Mouse (Mus musculus) adipocyte (in vitro differentiated cells): ENCODE measurements around the gene Gng7.

Source experiments
- DNase-seq: peaks from one replicate; pipeline ENCODE4 v3.0.0-alpha.2; 2016; ENCODE audit warnings: low spot score

The Gng7 gene

DNA sequence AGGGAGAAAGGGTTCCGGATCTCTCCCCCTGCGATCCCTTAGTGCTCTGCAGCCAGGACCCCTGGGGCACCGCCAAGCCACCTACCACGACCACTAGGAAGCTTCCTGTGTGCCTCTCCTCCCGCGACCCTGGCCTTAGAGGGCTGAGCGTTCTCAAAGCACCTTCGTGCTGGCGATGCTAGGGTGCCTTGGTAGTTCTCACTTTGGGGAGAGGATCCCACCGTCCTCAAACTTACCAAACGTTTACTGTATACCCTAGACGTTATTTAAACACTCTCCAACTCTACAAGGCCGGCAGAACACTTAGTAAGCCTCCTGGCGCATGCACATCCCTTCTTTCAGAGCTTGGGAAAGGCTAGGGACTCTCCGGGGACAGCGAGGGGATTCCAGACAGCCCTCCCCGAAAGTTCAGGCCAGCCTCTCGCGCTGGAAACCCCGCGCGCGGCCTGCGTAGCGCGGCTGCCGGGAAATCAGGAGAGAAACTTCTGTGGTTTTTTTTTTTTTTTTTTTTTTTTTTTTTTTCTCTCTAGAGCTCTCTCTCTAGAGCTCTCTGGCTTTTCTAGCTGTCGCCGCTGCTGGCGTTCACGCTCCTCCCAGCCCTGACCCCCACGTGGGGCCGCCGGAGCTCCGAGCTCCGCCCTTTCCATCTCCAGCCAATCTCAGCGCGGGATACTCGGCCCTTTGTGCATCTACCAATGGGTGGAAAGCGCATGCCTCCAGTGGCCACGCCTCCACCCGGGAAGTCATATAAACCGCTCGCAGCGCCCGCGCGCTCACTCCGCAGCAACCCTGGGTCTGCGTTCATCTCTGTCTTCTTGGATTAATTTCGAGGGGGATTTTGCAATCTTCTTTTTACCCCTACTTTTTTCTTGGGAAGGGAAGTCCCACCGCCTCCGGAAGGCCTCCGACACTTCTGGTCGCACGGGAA is 85.2 kb downstream of the Gng7 start, which contains the start of gene Gadd45b:
Gene Gadd45b, plus strand, starts transcription at position 775 of the 928 bp plus-strand sequence.
- DNase-seq, result peak; percentile 98

DNA sequence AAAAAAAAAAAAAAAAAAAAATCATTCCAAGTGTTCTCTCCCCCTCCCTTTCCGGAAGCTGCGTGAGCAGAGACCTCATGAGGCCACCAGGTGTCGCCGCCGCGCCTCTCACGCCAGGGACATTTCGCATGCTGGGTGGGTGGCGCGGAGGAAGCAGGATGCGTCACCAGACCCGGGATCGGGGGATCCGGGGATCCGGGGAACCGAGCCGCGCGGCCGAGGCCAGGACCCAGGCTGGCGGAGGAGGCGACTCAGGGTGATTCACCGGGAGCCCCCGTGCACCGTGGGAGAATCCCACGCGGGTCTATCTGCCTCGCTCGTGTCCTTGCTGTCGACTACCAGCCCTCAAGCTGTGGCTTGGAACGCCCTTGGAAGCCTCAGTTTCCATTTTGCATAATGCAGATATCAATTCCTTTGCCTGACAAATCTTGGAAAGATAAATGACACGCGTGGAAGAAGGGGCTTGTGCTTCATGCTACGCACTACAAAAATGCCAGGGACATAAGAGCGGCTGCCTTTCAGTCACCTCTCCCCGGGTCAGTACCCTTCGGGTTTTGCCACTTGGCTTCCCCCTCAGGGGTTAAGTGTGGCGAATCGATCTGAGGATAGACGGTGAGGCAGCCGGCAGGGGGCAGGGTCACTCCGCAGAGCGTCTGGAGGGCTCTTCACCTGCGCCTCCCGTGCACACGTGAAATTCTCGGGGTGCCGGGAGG is 86.0 kb downstream of the Gng7 start:
- DNase-seq, result peak; percentile 85

DNA sequence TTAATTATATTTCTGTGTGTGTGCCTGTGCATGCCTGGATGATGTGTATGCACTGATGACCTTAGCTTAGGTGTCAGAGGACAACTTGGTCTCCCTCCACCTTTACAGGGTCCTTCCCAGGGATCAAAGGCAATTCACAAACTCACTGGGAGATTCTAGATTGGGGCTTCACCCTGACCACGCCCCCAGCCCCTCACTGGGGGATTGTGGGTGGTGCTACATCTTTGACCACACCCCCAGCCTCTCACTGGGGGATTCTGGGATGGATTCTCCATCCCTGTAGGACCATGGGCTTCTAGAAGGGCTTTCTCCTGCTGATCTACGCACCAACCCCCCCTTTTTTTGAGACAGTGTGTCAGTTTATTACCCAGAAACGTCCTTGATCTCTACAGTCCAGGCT is 89.3 kb downstream of the Gng7 start:
- DNase-seq, result no peak

DNA sequence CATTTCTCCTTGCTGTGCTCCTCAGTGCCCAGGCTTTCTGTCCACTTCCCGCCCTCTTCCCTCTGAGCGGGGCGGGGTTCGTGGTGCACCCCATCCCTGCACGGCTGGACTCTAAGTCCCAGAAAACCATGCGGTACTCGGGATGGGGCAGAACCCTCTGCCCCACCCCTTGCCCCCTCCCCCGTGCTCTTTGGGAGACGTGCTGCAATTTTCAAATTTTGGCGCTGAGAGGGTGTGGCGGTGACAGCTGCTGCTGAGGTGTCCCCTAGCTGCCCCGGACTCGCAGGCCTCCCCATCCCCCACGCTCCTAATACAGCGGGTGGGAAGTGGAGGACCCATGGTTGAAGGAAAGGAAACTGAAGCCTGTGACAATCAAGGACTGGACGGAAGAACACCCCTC is 92.8 kb downstream of the Gng7 start:
- DNase-seq, result no peak

DNA sequence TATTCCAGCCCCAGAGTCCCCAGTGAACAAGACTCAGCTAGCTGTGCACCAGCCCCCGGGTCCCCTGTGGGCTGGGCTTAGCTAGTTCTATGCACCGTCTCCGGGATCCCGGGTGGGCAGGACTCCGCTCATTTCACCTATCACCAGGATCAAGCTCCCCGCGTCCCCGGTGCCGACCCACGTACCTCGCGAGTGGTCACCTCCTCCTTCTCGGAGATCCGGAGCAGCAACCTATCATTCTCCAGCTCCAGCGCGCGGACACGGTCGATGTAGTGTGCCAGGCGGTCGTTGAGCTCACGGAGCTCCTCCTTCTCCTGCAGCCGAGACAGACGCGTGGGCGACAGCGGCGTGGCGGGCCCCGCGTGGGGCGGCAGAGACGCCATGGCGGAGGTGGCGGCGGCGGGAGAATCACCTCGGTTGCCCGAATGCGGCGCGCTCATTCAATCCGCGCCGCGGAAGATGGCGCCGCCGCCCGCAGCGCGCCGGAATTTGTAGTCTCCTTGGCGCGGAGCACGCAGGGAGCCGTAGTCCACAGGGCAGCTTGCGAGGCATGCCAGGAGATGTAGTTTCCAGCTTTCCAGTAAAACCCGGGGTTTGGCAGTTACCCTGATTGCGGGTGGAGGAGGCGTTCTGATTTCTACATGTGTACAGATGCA is 96.8 kb downstream of the Gng7 start, which contains the start of gene Lmnb2:
Gene Lmnb2, minus strand, starts transcription at position 467 of the 656 bp plus-strand sequence.
- peak; percentile 73 for DNase-seq

DNA sequence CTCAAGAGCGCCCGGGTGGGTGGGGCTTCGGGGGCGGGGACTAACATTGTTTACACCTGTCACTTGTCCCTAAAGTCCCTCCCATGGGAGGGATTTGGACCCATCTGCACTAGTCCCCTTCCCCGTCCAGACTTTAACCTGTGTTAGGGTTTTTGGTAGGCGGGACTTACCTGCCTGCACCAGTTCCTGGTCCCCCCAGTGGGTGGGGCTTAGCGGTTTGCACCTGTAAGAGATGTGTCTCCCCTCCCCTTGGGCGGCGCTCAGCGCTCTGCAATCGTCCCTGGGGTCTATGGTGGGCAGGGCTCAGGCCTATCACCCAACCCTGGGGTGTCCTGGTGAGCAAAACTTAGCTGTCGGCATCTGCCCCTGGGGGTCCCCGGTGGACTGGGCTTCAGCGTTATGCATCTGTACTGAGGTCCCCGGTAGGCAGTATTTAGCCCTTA is 97.4 kb downstream of the Gng7 start:
- DNase-seq, result no peak

DNA sequence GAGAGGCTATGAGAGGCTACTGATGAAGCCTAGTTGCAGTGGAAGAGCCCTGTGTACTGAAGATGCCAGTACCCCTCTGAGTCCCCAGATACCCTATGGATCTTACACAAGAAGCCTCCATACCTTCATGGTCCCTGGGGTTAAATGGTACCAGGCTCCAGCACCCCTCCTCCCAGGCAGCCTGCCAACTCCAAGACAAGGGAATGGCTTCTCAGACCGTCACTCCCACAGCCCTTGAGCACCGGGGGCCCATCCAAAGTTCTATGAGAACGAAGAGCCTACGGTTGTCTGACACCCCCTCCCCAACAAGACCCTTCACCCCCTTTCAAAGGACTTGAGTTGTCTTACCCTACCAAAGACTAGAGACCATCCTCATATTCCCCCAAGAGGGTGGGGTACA is 99.0 kb downstream of the Gng7 start:
- DNase-seq, result no peak

DNA sequence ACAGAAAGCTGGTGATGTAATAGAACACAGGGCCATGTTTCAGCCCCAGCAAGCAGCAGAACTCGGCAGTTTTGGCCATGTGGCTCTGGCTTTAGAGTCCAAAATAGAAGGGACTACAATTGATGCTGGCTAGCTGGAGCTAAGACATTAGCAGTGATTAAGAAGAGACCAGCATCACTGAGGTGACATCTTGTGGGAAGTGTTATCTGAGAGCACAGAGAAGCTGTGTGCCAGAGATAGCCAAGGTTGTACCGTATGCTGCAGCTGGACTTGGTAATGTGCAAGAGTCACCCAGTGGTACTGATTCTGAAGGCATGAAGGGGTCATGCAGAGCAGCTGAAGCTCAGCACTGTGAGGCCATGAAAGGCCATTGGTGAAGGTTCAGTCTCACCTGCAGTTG is 99.5 kb downstream of the Gng7 start:
- no peak for DNase-seq

DNA sequence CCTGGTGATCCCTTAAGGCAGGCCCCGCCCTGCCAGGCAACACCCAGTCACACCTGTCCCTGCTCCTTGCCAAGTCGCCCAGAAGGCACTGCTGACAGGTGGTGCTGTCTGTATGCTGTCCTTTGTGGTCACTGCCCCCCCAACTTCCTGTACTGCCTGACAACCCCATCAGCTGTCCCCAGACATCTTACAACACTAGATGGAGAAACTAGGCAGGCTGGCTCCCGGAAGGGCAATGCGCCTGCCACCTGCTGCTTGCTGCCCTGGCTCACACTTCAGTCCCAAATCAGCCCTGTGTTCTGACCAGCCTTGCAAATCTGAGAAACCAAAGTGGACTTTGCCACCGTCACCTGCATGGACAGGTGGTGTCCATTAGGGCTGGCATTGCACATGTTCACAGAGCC is 100.5 kb downstream of the Gng7 start:
- DNase-seq, result no peak

DNA sequence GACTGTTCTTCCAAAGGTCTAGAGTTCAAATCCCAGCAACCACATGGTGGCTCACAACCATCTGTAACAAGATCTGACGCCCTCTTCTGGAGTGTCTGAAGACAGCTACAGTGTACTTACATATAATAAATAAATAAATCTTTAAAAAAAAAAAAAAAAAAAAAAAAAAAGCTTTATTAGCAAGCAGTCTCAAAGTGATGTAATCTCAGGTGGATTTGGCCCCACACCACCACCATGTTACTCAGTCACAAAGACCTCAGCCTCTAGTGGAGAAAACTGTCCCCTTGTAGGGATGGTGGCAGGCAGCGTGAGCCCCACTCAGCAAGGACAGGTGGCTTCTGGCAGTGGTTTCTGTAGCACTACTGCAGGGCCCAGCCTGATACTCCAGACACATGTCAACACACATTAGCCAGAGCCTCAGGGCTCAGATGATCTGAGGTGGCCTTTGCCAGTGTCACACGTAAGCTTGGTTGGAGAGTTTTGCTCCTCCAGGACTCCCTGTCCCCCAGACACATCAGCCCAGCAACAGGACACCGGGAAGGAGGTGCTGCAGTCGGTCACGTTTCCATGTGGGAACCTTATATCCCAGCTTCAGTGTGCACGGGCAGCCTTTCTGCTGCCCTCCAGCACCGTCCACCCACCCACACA is 101.3 kb downstream of the Gng7 start:
- DNase-seq, result no peak

DNA sequence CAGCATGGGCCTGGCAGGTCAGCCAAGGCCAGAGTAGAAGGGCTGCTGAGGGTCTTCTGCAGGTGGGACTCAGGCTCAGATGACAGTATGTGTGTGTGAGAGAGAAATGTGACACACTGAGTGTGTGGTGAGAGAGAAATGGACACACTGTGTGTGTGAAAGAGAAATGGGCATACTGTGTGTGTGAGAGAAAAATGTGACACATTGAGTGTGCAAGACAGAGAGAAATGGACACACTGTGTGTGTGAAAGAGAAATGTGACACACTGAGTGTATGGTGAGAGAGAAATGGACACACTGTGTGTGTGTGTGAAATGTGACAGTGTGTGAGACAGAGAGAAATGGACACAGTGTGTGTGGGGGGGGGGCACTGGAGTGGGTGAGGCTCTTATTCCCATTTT is 102.9 kb downstream of the Gng7 start:
- no peak for DNase-seq

DNA sequence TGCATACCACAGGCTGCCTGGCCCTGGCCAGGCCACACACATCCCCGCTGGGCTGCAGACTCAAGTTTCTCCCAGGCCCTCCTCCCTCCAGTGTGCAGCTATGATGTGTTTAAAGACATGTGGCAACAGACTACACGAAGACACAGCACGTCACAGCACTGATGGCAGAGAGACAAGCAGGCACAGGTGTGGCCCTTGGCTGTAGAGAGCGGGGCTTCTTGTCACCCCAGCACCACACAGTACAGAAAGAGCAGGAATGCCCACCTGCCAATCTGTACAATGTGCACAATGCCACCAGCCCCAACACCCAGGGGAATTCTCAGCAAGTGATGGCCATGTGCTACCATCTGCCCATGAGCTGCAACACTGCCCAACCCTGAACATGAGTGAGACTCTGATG is 103.4 kb downstream of the Gng7 start:
- DNase-seq, result no peak

DNA sequence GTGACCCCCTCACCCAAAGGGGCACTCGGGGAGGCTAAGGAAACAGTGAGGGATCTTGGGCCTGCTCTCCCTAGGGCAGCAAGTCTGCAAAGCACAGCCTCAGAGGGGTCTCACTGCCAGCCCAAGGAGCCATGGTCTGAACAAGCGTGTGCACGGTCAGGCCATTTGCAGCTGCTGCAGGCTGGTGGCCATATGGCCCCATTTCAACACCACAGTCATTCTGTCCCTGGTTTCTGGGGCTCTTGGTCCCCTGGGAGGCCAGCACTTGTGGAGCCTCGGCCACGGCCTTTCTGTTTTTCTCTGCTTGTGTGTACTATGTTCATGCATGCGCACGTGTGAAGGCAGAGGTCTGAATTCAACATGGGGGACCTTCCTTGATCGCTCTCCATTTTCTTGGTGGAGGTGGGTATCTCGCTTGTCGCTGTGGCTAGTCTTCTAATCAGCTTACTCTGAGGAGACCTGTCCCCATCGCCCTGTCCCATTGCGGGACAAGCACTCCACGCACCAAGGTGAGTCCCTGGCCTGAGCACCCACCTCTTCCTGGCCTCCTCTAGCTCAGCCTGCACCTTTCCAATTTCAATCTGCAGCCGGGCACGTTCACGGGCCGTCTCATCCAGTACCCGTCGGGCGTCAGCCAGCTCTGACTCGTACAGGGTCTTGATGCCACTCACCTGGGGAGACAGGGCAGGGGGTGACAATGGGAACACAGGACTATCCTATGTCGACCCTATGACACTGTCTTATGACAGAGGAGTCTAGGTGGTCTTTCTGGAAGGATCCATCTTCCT is 105.2 kb downstream of the Gng7 start:
- DNase-seq, result no peak

DNA sequence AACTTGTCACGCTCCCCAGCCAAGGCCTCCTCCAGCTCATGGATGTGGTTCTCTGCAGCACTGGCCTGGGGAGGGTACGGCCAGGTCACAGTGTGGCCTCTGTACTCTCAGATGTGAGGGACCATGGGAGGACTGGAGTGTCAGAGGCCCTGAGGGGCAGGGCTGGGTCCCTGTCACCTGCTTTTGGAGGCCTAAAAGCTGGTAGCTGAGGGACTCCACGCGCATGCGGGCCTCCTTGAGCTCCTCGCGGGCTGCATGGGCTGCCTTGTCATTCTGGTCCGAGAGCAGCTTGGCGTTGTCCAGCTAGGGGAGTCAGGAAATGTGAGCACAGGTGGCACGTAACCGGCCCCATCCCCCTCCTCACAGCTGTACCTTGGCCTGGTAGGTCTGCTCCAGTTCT is 110.0 kb downstream of the Gng7 start:
- DNase-seq, result no peak

DNA sequence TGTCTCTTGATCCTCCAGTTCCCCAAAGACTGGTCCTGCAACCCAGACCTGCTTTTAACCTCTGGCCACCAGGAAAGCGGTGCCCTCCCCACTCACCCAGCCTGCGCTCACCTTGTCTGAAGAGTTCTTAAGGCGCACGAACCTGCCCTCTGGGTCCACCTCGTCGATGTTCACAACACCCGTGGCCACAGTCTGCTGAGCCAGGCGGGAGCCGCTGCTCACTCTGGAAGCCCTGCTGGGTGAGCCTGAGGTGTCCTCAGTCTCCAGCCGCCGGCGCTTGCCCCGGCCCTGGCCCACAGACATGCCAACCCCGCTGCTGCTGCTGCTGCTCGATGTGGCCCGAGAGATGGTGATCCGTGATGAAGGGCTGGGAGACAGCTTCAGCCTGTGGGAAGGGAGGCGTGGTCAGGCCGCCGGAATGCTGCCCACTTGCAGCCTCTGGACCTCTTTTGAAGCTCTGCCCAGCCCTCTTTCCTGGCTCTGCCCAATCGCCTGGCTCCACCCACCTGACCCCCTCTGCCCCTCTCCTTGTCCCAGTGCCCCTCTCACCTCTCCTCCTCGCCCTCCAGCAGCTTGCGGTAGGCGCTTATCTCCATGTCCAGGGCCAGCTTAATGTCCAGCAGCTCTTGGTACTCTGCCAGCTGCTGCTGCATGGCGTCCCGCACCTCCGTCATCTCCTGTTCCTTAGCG is 110.6 kb downstream of the Gng7 start:
- no peak for DNase-seq

DNA sequence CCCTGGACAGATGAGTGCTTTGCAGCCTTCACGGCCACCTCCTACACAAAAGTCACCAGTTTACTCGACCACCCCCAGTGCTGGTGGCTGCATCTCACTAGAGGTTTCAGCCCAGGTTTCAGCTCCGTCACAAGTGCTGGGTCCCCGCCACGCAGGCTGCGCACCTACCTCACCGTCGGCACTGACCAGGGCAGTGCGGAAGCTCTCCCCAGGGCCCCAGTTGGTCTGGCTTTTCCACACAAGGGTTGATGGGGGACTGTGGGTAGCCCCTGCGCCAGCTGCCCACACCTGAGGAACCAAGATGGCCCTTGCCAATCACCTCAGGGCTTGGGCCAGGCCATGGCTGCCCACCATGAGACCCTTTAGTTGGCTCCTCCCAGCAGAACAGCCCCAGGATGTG is 111.5 kb downstream of the Gng7 start:
- no peak for DNase-seq

DNA sequence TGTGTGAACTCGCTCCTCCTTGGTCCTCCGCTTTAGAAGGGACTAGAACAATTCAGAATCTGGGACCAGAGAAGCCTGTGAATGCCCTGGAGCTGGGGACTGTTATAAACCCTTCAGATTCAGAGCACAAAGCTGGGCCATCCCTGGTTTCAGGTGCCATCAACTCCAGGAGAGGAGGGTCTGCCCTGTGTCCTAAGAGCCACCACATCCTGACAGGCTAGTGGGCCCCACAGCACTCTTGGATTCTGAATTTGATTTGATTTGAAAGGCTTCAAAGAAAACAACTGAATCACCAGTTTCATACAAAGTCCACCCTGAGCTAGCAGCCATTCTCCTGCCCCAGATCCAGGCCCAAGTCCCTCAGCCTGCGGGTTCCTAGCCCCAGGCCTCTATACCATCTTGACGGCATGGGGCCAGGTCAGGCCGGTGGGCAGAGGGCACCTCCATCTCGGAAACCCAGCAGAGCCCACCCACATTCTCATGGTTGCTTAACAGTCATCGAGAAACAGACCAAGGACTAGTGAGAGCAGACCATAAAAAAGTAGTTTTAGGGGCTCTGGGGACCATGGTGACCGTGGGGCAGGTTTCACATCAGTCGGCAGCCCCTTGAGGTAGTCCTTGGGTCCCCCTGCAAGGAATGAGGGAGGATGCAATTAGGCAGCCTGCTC is 112.3 kb downstream of the Gng7 start:
- DNase-seq, result no peak

DNA sequence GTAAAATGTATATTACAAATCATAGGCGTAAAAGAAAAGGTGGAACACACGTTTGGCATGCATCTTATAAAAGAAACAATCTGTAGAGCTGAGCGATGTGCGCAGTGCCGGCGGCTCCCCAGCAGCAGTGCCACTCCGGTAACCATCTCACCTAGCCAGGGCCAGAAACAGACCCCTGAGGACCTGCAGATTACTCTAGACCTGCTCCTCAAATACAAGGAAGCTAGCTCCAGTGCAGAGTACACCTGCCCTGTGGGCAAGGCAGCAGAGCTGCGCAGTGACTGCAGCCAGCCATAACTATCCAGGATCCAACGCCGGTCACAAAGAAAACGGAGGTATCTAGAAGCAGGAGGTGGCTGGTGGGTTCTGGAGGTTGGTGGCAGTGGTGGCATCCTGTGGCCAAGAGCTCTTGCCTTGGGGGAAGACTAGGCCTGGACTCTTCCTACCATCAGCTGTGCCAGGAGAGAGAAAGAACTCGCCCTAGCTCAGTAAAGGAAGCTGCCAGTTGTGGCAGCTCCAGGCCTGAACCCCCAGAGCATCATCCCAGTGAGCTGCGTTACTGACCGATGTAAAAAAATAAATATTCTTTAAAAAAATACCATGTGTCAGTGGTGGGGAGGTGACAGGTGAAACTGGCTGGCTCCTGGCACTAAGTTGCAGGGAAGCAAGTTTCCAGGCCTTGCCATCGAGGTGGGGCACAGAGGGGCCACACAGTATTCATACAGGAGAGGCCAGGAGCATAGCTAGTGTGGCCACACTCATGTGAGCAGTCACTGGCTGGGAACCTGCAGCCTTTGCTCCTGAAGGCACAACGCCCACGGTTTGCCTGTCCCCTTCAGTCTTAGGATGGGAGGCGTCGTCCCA is 113.1 kb downstream of the Gng7 start:
- DNase-seq, result no peak
